Mouse (Mus musculus) neural tube, embryonic 14.5 days (tissue): ENCODE results near the gene Sash1. TPM values are rescaled to one million over a fixed set of nuclear protein-coding genes. Genes with fewer than 3 reads are reported as not detected.

Experiments used
- ATAC-seq: fragments of 200-750 bp; cut with Nextera tagmentation; 2 replicates; pipeline ENCODE4 v1.8.0; 2017; ENCODE audit warnings: low read depth, mild to moderate bottlenecking, moderate TSS enrichment, moderate library complexity
- H3K27ac ChIP-seq: fragments of 300-500 bp; sonication (generic); 2 replicates; pipeline ENCODE4 v1.5.1; 2014; ENCODE audit warnings: low read depth, mild to moderate bottlenecking, control low read depth, low read length, moderate library complexity, mixed read lengths
- H3K27me3 ChIP-seq: fragments of 300-500 bp; sonication (generic); 2 replicates; pipeline ENCODE4 v1.6.1; 2014; ENCODE audit warnings: low read length; ENCODE audit not compliant: control insufficient read depth, insufficient read depth
- H3K36me3 ChIP-seq: fragments of 300-500 bp; sonication (generic); 2 replicates; pipeline ENCODE4 v1.6.1; 2014; ENCODE audit warnings: low read length, mixed read lengths; ENCODE audit not compliant: control insufficient read depth, insufficient read depth
- H3K4me1 ChIP-seq: fragments of 300-500 bp; sonication (generic); 2 replicates; pipeline ENCODE4 v1.6.1; 2014; ENCODE audit warnings: low read length; ENCODE audit not compliant: control insufficient read depth, insufficient read depth
- H3K4me2 ChIP-seq: fragments of 300-500 bp; sonication (generic); 2 replicates; pipeline ENCODE4 v1.6.1; 2014; ENCODE audit warnings: mild to moderate bottlenecking, low read depth, low read length, control low read depth
- H3K4me3 ChIP-seq: fragments of 300-500 bp; sonication (generic); 2 replicates; pipeline ENCODE4 v1.5.1; 2014; ENCODE audit warnings: low read depth, low read length, control low read depth, mixed read lengths
- H3K9ac ChIP-seq: fragments of 300-500 bp; sonication (generic); replicated peaks from 2 replicates; pipeline ENCODE4 v1.6.1; 2014; ENCODE audit warnings: low read depth, mild to moderate bottlenecking, control low read depth, low read length, mixed read lengths
- H3K9me3 ChIP-seq: fragments of 300-500 bp; sonication (generic); 2 replicates; pipeline ENCODE4 v1.6.1; 2016; ENCODE audit warnings: low read length; ENCODE audit not compliant: control insufficient read depth
- WGBS: fragments of 180-500 bp; shearing (Covaris S2); extraction: QIAGEN DNeasy Blood & Tissue Kit; methylation state at CpG from one replicate; pipeline ENCODE4 v1.1.7; 2014; 5-methylcytosine and 5-hydroxymethylcytosine counted together
- polyA plus RNA-seq: library from polyadenylated mRNA; unstranded; fragments of >200 nt; fragmentation: Nextera tagmentation; extraction: Ambion mirVana; gene quantifications from 2 replicates; pipeline ENCODE4 v1.2.1, GENCODE M21; 2014

Sash1 gene
- polyA plus RNA-seq, 1 experiment from 2014 or later: 5.1 TPM

DNA sequence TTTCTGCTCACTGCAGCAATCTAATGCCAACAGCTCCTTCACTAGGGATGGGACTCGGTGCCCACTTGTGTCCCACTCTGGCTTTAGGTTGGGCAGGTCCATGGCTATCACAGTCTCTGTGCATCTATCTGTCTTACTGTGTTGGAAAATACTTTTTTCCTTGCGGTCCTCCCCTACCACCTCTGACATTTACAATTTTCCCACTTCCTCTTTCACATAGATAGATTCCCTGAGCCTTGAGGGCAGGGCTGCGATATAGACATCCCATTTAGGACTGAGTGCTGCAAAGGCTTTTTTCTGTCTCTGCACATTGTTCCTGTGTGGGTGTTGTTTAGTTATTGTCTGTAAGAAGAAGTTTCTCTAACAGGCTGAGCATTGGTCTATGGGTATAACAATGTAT lies 40.4 kb upstream of the Sash1 start:
- no peak for ATAC-seq
- Histone ChIP-seq H3K9ac (no peak overlapping the region), H3K27me3 (no peaks in the 10 kb centered on the region), H3K4me1 (no peaks in the 10 kb centered on the region), H3K4me3 (no peak overlapping the region), H3K27ac (no peak overlapping the region), H3K36me3 (no peaks in the 10 kb centered on the region), H3K9me3 (no peaks in the 10 kb centered on the region), H3K4me2 (no peak overlapping the region)
- 87% methylated on average over 3 of the region's 3 CpGs for WGBS

DNA sequence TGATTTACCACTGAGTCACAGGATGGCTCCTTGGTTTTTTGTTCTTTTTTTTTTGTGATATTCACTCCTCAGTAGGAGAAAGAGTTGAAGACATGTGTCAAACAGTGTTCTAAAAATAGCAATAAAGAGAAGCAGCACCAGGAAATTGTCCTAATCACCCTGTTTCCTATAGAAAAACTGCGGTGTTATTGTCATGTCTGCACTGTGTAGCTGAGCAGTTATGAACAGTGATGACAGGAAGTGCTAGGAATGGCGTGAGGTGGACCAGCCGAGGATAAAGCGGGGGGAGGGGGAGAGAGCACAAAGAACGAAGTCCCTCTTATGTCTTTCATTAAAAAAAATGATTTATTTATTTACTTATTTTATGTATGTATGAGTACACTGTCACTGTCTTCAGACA lies 39.4 kb upstream of the Sash1 start:
- H3K4me3 ChIP-seq: no peak overlapping the region
- no peaks in the 10 kb centered on the region for H3K36me3 ChIP-seq
- no peak for ATAC-seq
- no peak overlapping the region for H3K9ac ChIP-seq
- H3K9me3 ChIP-seq: no peaks in the 10 kb centered on the region
- H3K27ac ChIP-seq: no peak overlapping the region
- H3K4me1 ChIP-seq: no peaks in the 10 kb centered on the region
- no peak overlapping the region for H3K4me2 ChIP-seq
- no peaks in the 10 kb centered on the region for H3K27me3 ChIP-seq
- WGBS: 73% methylated on average over 5 of the region's 5 CpGs

DNA sequence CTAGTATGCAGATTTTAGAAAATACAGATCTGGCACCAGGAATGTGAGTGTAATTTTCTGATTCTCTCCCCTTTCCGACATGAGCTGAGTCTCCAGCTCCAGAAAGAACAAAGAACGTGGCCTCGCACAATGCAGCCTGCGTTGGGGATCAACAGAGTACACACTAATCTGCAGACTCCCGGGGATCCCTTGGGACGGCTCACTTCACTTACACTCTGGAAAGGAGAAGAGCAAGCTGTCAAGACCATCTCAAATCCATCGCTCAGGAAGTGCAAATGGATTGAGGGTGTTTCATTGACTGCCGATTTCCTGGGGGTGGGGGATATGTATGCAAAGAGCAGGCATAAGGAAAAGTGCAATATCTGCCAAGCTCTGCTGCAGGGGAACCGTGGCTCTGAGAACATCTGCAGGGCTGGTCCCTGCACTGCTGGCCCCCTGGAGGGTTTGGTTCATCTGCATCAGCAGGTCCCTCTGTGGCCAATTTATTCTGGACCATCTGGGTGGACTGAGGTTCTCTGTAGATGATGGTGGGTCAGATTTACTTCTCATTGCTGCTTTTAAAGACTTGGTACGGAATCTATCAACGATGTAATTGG lies 35.3 kb upstream of the Sash1 start:
- Histone ChIP-seq H3K4me2 (no peak overlapping the region), H3K36me3 (no peaks in the 10 kb centered on the region), H3K27me3 (no peaks in the 10 kb centered on the region), H3K4me1 (no peaks in the 10 kb centered on the region), H3K4me3 (no peak overlapping the region), H3K9ac (no peak overlapping the region), H3K9me3 (no peaks in the 10 kb centered on the region), H3K27ac (no peak overlapping the region)
- 73% methylated on average over 11 of the region's 11 CpGs for WGBS
- ATAC-seq: no peak

DNA sequence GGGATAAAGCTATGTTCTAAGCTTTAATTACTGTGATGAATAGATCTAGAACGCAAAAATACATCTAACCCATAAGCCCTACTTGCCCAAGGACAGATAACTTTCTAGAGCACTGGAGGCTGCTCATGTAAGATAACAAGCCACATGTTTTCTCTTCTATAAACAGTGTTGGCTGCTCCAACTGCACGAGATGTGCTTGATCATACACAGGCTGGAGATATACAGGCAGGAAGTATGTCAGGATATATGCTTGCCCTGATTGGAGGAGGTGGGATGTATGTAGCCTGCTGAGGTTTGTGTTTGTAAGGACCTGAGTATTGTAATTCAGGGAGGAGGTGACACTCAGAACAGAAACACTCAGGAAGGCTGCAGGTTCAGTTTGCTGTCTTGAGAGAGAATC lies 31.9 kb upstream of the Sash1 start:
- H3K9ac ChIP-seq: no peak overlapping the region
- H3K27ac ChIP-seq: no peak overlapping the region
- no peak for ATAC-seq
- no peaks in the 10 kb centered on the region for H3K9me3 ChIP-seq
- H3K4me3 ChIP-seq: no peak overlapping the region
- H3K36me3 ChIP-seq: no peaks in the 10 kb centered on the region
- no peaks in the 10 kb centered on the region for H3K4me1 ChIP-seq
- WGBS: 79% methylated on average over 2 of the region's 2 CpGs
- H3K4me2 ChIP-seq: no peak overlapping the region
- no peaks in the 10 kb centered on the region for H3K27me3 ChIP-seq

GRCm38 (mm10) chr10:8917350-8917749 lies 31.5 kb upstream of the Sash1 start:
- H3K4me3 ChIP-seq: no peak overlapping the region
- H3K27ac ChIP-seq: no peak overlapping the region
- no peaks in the 10 kb centered on the region for H3K9me3 ChIP-seq
- H3K27me3 ChIP-seq: no peaks in the 10 kb centered on the region
- H3K9ac ChIP-seq: no peak overlapping the region
- H3K4me1 ChIP-seq: no peaks in the 10 kb centered on the region
- no peaks in the 10 kb centered on the region for H3K36me3 ChIP-seq
- ATAC-seq: no peak
- no peak overlapping the region for H3K4me2 ChIP-seq
- WGBS: 90% methylated on average over 4 of the region's 4 CpGs

- no peak overlapping the region for H3K27ac ChIP-seq
- H3K4me2 ChIP-seq: no peak overlapping the region
- no peaks in the 10 kb centered on the region for H3K9me3 ChIP-seq
- H3K9ac ChIP-seq: no peak overlapping the region
- no peaks in the 10 kb centered on the region for H3K36me3 ChIP-seq
- ATAC-seq: no peak
- WGBS: 78% methylated on average over 5 of the region's 5 CpGs
- no peaks in the 10 kb centered on the region for H3K4me1 ChIP-seq
- H3K27me3 ChIP-seq: no peaks in the 10 kb centered on the region
- no peak overlapping the region for H3K4me3 ChIP-seq
Measured at GRCm38 (mm10) chr10:8915755-8916154, 29.9 kb upstream of the Sash1 start.

DNA sequence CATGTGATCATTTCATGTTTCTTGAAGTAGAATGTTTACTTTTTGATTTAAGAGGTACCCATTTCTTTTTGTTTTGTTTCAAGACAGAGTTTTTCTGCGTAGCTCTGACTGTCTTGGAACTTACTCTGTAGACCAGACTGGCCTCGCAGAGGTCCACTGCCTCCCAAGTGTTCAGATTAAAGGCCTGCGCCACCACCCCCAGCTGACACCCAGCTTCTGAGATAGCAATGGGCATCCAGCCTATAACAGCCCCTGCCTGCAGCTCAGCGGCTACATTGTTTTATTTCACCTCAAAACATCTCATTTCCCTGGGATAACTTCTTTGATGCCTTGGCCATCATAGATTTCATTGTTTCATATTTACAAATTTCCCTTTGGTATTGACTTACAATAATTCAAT lies 28.0 kb upstream of the Sash1 start:
- no peak overlapping the region for H3K4me3 ChIP-seq
- 86% methylated on average over 4 of the region's 4 CpGs for WGBS
- no peak overlapping the region for H3K4me2 ChIP-seq
- H3K27ac ChIP-seq: no peak overlapping the region
- no peaks in the 10 kb centered on the region for H3K9me3 ChIP-seq
- H3K27me3 ChIP-seq: no peaks in the 10 kb centered on the region
- H3K36me3 ChIP-seq: no peaks in the 10 kb centered on the region
- H3K9ac ChIP-seq: no peak overlapping the region
- no peak for ATAC-seq
- H3K4me1 ChIP-seq: peaks cover 4% of the 10 kb centered on the region; the same call in 1 of the 2 replicates

DNA sequence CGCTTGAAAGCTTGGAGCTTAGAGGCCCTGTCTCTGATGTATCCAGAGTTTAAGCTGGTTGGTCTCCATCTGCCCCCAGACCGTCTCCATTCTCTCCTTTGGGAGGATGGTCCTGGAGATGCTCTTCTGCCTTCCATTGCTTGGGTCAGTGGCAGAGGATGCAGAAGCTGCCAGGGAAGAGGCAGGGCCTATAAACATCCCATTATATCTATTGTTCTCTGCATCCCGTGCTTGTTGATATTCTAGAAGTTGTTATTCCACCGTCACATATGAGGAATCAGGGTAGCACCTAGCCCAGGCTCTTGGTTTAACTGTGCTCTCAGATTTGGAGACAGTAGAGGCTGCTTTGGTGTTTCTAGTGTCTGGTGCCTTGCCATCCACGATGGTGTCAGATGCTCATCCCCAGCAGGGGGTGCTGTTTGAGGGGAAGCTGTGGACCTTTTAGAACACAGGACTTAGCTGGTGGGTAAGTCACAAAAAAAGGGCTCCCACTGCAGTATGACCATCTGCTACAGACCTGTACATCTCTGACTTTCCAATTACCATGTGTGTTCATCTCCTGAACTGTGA lies 26.9 kb upstream of the Sash1 start:
- no peaks in the 10 kb centered on the region for H3K9me3 ChIP-seq
- H3K4me2 ChIP-seq: no peak overlapping the region
- no peak overlapping the region for H3K4me3 ChIP-seq
- H3K4me1 ChIP-seq: peaks cover 4% of the 10 kb centered on the region; the same call in 1 of the 2 replicates
- ATAC-seq: no peak
- no peaks in the 10 kb centered on the region for H3K27me3 ChIP-seq
- no peak overlapping the region for H3K27ac ChIP-seq
- no peak overlapping the region for H3K9ac ChIP-seq
- no peaks in the 10 kb centered on the region for H3K36me3 ChIP-seq
- WGBS: 81% methylated on average over 5 of the region's 5 CpGs

- Histone ChIP-seq H3K36me3 (no peaks in the 10 kb centered on the region), H3K9me3 (no peaks in the 10 kb centered on the region), H3K27me3 (no peaks in the 10 kb centered on the region), H3K4me3 (no peak overlapping the region), H3K4me2 (no peak overlapping the region), H3K9ac (no peak overlapping the region), H3K27ac (no peak overlapping the region), H3K4me1 (peaks cover 4% of the 10 kb centered on the region; the same call in 1 of the 2 replicates)
- WGBS: 65% methylated on average over 4 of the region's 4 CpGs
- ATAC-seq: no peak
Measured at GRCm38 (mm10) chr10:8912213-8912612, 26.3 kb upstream of the Sash1 start.
